In genomic region chr5:69241931-69242330, GRCm38 (mm10) we compare ENCODE assay signal across 15 mouse cellular contexts.
A peak's percentile ranks its signal among the peaks of the same experiment; 100 is the strongest.
DNase-seq lines count a peak whose midpoint lies in the region; ATAC-seq lines count a peak whose summit lies in the region.
"Had no signal": no experiment of that assay in that cellular context is flagged by ENCODE, and none has a peak within 500 bp of the region (broad histone marks: within the 10 kb centered on the region; RNA-seq: fewer than 3 reads in every experiment).

No protein-coding gene starts in this region.

- ATAC-seq in cerebellum, adult (ENCODE audit: insufficient number of reproducible peaks, low FRiP score, low TSS enrichment): peak; percentile 78; the same call in 1 of the 2 replicates
- ATAC-seq: CD4-positive, CD25-positive, alpha-beta regulatory T cell, adult 4 months; forebrain, embryonic 14.5 days; intestine, embryonic 16.5 days had no signal

- DNase-seq in cerebellum, postnatal 4 days (ENCODE audit: low spot score in 2 of 2): no peak
- peak; percentile 71 for DNase-seq in cerebellum, adult 9-10 months
- DNase-seq in cerebellum, postnatal 25 days: peak; percentile 51 to 66
- no peak for DNase-seq in lung, postnatal 25 days (ENCODE audit: low spot score)
- DNase-seq in lung, postnatal 4 days: no peak
- DNase-seq in ovary, postnatal 36 days (ENCODE audit: low spot score): no peak
- DNase-seq: adrenal gland, adult 8-10 months; B cell, adult 2 months; gastrocnemius, adult 2 months; gastrocnemius, postnatal 25 days; kidney, adult 2 months had no signal

Comparison
In these comparisons a context has a peak if more than half of its experiments do, and no peak if none do; other contexts are left out.
1. DNase-seq: peak in cerebellum, adult 9-10 months (single experiment) and cerebellum, postnatal 25 days (2 of 2); none in cerebellum, postnatal 4 days (0 of 2), lung, postnatal 25 days (single experiment), lung, postnatal 4 days (0 of 2) and ovary, postnatal 36 days (single experiment).